Mouse (Mus musculus): ENCODE measurements around the gene Pgap3. TPM values are rescaled to one million over a fixed set of nuclear protein-coding genes. Genes with fewer than 3 reads are reported as not detected.

Pgap3 gene
- polyA plus RNA-seq, 1 experiment = 13.2 TPM

DNA sequence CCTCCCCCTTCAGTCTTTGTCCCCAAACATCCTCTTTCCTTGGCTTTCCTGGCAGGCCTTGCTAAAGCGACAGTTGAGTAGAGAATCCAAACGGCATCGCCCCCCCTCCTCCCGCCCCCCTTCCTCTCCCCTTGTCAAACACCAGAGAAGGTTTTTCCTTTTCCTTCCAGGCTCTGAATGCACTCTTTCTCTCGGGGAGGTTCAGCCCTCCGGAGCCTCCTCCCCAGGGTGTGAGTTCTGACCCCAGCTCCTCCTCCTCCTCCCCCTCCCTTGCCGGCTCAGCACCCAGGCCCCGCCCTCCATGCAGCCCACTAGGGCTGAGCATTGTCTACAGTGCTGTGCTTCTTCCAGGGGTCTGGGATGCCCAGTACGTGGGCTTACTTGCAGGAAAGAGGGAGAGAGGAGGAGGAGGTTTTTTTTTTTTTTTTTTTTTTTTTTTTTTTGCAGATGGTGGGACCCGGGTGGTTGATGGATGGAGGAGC is 9.1 kb upstream of the Pgap3 start:
- WGBS = 8% methylated on average over 10 of the region's 10 CpGs
- H3K4me3 ChIP-seq (replicated peaks; ENCODE audit: insufficient read depth, low read depth, low read length) = no peak overlapping the region
- H3K27ac ChIP-seq (ENCODE audit: insufficient read depth, low read length) = no peak overlapping the region
- peaks cover 6% of the 10 kb centered on the region; the same call in 1 of the 2 replicates for H3K27me3 ChIP-seq (ENCODE audit: control insufficient read depth, insufficient read depth, low read length)
- no peaks in the 10 kb centered on the region; the same call in 1 of the 2 replicates for H3K4me1 ChIP-seq (ENCODE audit: control insufficient read depth, insufficient read depth, low read length)
- DNase-seq = no peak
- no peak for TF ChIP-seq POLR2A (IDR thresholded peaks at IDR 0.05; ENCODE audit: borderline replicate concordance, insufficient read depth, low read length)
- no peak for TF ChIP-seq CTCF (IDR thresholded peaks at IDR 0.05; ENCODE audit: borderline replicate concordance, insufficient read depth, low read depth, low read length)

DNA sequence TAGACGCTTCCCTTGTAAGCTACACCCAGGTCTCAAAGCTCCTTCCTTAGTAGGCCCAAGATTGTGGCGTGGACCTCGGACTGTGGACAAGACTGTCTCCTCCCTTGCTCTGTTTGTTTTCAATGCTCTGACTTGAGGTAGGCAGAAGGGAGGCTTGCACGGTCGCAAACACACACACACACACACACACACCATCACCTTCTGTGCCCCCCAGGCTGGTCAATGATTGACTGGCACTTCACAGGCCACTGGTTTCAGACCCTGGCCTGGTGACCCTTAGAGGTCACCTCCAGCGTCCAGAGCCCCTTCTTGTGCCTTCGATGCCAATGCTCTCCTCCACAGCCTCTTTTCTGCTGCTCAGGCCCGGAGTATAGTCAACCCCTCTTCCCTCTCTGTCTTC is 8.6 kb upstream of the Pgap3 start:
- H3K4me3 ChIP-seq (replicated peaks; ENCODE audit: insufficient read depth, low read depth, low read length) = no peak overlapping the region
- H3K4me1 ChIP-seq (ENCODE audit: control insufficient read depth, insufficient read depth, low read length) = no peaks in the 10 kb centered on the region; the same call in 1 of the 2 replicates
- H3K27ac ChIP-seq (ENCODE audit: insufficient read depth, low read length) = no peak overlapping the region
- WGBS = 64% methylated on average over 8 of the region's 8 CpGs
- TF ChIP-seq POLR2A (IDR thresholded peaks at IDR 0.05; ENCODE audit: borderline replicate concordance, insufficient read depth, low read length) = no peak
- no peak for TF ChIP-seq CTCF (IDR thresholded peaks at IDR 0.05; ENCODE audit: borderline replicate concordance, insufficient read depth, low read depth, low read length)
- H3K27me3 ChIP-seq (ENCODE audit: control insufficient read depth, insufficient read depth, low read length) = peaks cover 6% of the 10 kb centered on the region; the same call in 1 of the 2 replicates
- no peak for DNase-seq

DNA sequence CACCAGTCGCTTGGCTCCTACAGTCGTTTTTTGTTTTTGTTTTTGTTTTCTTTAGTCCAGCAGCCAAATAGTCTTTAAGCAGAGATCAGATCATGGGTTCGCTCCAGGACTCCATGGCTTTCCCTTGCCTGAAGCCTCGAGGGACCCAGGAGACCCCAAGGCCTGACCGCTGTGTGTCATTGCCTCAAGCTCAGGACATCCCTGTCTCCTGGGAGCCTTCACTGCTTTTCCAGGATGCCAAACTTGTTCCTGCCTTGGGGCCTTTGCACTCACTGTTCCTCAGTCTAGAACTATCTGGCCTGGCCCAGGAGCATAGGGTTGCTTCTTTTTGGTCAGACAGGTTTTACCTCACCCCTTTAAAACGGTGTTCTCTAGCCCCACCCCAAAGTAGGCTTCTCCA is 6.3 kb upstream of the Pgap3 start:
- no peak for DNase-seq
- Histone ChIP-seq H3K27ac (ENCODE audit: insufficient read depth, low read length) (no peak overlapping the region), H3K27me3 (ENCODE audit: control insufficient read depth, insufficient read depth, low read length) (no peaks in the 10 kb centered on the region; the same call in 1 of the 2 replicates), H3K4me1 (ENCODE audit: control insufficient read depth, insufficient read depth, low read length) (no peaks in the 10 kb centered on the region), H3K4me3 (replicated peaks; ENCODE audit: insufficient read depth, low read depth, low read length) (no peak overlapping the region)
- WGBS = 69% methylated on average over 6 of the region's 6 CpGs
- TF ChIP-seq POLR2A (IDR thresholded peaks at IDR 0.05; ENCODE audit: borderline replicate concordance, insufficient read depth, low read length) = no peak
- no peak for TF ChIP-seq CTCF (IDR thresholded peaks at IDR 0.05; ENCODE audit: borderline replicate concordance, insufficient read depth, low read depth, low read length)

DNA sequence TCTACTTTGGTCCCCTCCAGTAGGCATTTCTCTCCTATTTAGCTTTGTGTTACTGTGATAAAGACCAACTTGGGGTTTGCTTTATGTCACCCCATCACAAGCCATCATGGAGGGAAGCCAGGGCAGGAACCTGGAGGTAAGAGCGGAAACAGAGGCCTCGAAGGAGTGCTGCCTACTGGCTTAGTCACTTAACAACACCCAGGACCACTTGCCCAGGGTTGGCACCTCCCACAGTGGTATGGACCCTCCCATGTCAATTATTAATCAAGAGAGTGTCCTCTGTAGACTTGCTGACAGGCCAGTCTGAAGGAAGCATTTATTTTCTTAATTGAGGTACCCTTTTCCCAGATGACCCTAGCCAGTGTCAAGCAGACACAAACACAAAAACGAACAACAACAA is 526 bp upstream of the Pgap3 start:
- 65% methylated on average over 3 of the region's 3 CpGs for WGBS
- Histone ChIP-seq H3K27me3 (ENCODE audit: control insufficient read depth, insufficient read depth, low read length) (no peaks in the 10 kb centered on the region), H3K4me3 (replicated peaks; ENCODE audit: insufficient read depth, low read depth, low read length) (peak overlapping the region; percentile 83), H3K27ac (ENCODE audit: insufficient read depth, low read length) (no peak overlapping the region), H3K4me1 (ENCODE audit: control insufficient read depth, insufficient read depth, low read length) (peaks cover 3% of the 10 kb centered on the region; the same call in 1 of the 2 replicates)
- DNase-seq = no peak
- TF ChIP-seq CTCF (IDR thresholded peaks at IDR 0.05; ENCODE audit: borderline replicate concordance, insufficient read depth, low read depth, low read length) (no peak), POLR2A (IDR thresholded peaks at IDR 0.05; ENCODE audit: borderline replicate concordance, insufficient read depth, low read length) (no peak)

DNA sequence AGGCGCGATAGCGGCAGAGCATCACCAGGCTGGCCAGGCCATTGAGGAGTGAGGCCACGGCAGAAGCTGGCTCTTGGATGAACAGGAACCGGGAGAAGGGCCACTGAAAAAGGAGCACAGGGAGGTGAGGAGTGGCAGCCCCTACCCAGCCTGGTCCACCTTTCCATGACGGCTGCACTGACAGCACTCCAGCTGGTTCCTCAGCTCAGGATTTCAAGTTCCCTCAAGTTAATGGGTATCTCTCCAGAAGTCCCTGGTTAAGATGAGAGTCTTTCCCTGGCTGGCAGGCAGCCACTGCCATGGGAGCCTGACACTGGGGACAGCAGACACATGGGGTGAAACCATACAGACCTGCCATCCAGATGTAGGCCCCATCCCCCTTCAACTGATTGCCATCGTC is 2.3 kb downstream of the Pgap3 start:
- no peaks in the 10 kb centered on the region for H3K27me3 ChIP-seq (ENCODE audit: control insufficient read depth, insufficient read depth, low read length)
- peaks cover 3% of the 10 kb centered on the region; the same call in 1 of the 2 replicates for H3K4me1 ChIP-seq (ENCODE audit: control insufficient read depth, insufficient read depth, low read length)
- no peak overlapping the region for H3K27ac ChIP-seq (ENCODE audit: insufficient read depth, low read length)
- no peak overlapping the region for H3K4me3 ChIP-seq (replicated peaks; ENCODE audit: insufficient read depth, low read depth, low read length)
- no peak for DNase-seq
- 88% methylated on average over 7 of the region's 7 CpGs for whole genome bisulfite sequencing
- no peak for TF ChIP-seq CTCF (IDR thresholded peaks at IDR 0.05; ENCODE audit: borderline replicate concordance, insufficient read depth, low read depth, low read length)
- TF ChIP-seq POLR2A (IDR thresholded peaks at IDR 0.05; ENCODE audit: borderline replicate concordance, insufficient read depth, low read length) = no peak

DNA sequence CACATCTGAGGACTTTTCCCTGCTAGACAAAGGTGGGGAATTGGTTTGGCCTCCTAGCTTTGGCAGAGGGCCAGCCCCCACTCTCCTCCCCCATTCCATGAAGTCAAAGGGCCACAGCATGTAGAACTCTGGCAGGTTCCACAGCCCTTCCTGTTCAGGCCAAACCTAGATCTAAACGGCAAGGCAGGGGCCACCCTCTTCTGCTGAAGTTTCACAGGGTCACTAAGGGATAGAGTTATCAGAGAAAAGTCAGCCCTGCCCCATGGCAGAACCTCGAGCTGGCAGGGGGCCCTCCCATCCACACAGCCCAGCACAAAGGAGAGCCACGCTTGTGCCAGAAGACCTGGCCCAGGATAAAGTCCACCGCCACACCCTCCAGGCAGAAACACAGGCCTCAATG is 5.2 kb downstream of the Pgap3 start:
- DNase-seq = no peak
- Histone ChIP-seq H3K27me3 (ENCODE audit: control insufficient read depth, insufficient read depth, low read length) (no peaks in the 10 kb centered on the region), H3K4me1 (ENCODE audit: control insufficient read depth, insufficient read depth, low read length) (no peaks in the 10 kb centered on the region), H3K4me3 (replicated peaks; ENCODE audit: insufficient read depth, low read depth, low read length) (no peak overlapping the region), H3K27ac (ENCODE audit: insufficient read depth, low read length) (no peak overlapping the region)
- WGBS = 30% methylated on average over 4 of the region's 4 CpGs
- TF ChIP-seq POLR2A (IDR thresholded peaks at IDR 0.05; ENCODE audit: borderline replicate concordance, insufficient read depth, low read length) (no peak), CTCF (IDR thresholded peaks at IDR 0.05; ENCODE audit: borderline replicate concordance, insufficient read depth, low read depth, low read length) (no peak)

DNA sequence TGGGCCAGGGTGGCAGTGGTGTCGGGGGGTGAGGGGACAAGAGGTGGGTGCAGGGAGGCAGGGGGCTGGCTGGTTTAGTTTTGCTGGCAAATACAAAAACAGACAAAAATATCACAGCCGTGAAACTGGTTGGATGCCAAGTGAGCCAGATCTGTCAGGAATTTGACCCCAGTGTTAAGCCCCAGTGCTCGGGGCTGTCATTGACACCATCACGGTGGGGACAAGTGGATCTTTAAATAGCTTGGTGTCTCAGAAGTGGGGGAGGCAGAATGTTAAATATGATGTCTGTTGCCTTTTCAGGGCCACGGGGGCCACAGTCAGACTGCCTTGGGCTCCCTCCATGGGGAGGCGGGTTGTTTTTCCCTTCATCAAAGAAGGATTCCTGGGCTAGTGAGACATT is 6.0 kb downstream of the Pgap3 start:
- no peak for TF ChIP-seq POLR2A (IDR thresholded peaks at IDR 0.05; ENCODE audit: borderline replicate concordance, insufficient read depth, low read length)
- no peak for TF ChIP-seq CTCF (IDR thresholded peaks at IDR 0.05; ENCODE audit: borderline replicate concordance, insufficient read depth, low read depth, low read length)
- WGBS = 36% methylated on average over 6 of the region's 6 CpGs
- Histone ChIP-seq H3K27ac (ENCODE audit: insufficient read depth, low read length) (no peak overlapping the region), H3K27me3 (ENCODE audit: control insufficient read depth, insufficient read depth, low read length) (no peaks in the 10 kb centered on the region), H3K4me3 (replicated peaks; ENCODE audit: insufficient read depth, low read depth, low read length) (no peak overlapping the region), H3K4me1 (ENCODE audit: control insufficient read depth, insufficient read depth, low read length) (no peaks in the 10 kb centered on the region)
- no peak for DNase-seq

DNA sequence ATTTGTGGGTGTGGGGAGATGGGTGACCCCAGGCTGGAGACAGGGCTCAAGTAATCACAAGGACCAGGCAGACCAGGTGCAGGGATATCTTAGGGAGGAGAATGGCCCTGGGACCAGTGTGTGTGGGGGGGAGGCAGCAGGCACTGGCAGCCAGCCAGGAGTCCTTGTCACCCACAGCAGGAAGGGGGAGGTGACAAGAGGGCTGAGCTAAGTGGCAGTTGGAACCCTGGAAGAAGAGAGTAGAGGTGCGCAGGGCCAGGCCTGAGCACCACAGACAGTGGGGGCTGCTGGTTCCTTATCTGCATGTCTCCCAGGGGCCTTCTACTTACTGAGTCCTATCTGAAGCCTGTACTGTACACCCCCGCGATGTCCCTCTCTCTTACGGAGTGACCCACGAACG is 7.0 kb downstream of the Pgap3 start:
- 73% methylated on average over 6 of the region's 6 CpGs for WGBS
- peaks cover 4% of the 10 kb centered on the region for H3K4me1 ChIP-seq (ENCODE audit: control insufficient read depth, insufficient read depth, low read length)
- no peaks in the 10 kb centered on the region for H3K27me3 ChIP-seq (ENCODE audit: control insufficient read depth, insufficient read depth, low read length)
- H3K4me3 ChIP-seq (replicated peaks; ENCODE audit: insufficient read depth, low read depth, low read length) = no peak overlapping the region
- H3K27ac ChIP-seq (ENCODE audit: insufficient read depth, low read length) = no peak overlapping the region
- no peak for TF ChIP-seq POLR2A (IDR thresholded peaks at IDR 0.05; ENCODE audit: borderline replicate concordance, insufficient read depth, low read length)
- TF ChIP-seq CTCF (IDR thresholded peaks at IDR 0.05; ENCODE audit: borderline replicate concordance, insufficient read depth, low read depth, low read length) = no peak
- DNase-seq = peak in 1 of 2 experiments; percentile 12
